Mouse (Mus musculus) v-Abl transformed pro-B cells (cell line): ENCODE measurements around the gene Slc17a3.

ENCODE experiments used
- in situ Hi-C, 2 experiments: fragments of 400-800 bp; cut with MboI; formaldehyde crosslinking; loops; one replicate each; pipeline ENCODE4 v1.15.1; 2025; ENCODE audit not compliant: unreplicated experiment in 2 of 2

The Slc17a3 gene

DNA sequence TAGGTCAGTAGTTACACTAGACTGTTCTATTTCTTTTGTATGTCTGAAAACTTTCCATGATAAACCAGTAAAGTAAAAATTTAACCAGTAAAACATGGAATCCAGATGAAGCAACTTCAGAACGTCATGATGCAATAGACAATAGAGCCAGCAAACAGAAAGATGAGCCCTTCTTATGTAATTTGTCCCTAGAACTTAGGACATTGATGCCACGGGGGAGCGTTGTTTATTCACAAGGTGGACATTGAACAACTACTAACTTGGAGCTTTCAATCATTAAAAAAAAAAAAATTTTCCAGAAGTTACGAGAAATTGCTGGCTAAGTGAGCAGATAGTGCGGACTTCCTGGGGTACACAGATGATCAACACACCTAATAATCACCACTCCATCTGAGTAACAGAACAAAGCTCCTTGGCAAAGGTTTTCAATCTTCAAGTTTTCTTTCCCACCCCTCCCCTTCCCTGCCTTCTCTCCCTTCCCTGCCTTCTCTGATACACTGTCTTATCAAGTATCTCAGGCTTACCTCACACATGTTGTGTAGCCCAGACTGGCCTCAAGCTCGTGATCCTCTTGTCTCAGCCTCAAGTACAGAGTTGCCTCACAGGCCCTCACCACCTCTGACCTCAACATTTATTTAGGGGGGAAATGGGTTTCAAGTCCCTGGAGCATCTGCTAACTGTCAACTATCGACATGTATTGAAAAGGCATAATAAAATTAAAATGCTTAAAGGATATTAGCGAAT lies 29.7 kb downstream of the Slc17a3 start:
- in situ Hi-C loops: no loop called here

DNA sequence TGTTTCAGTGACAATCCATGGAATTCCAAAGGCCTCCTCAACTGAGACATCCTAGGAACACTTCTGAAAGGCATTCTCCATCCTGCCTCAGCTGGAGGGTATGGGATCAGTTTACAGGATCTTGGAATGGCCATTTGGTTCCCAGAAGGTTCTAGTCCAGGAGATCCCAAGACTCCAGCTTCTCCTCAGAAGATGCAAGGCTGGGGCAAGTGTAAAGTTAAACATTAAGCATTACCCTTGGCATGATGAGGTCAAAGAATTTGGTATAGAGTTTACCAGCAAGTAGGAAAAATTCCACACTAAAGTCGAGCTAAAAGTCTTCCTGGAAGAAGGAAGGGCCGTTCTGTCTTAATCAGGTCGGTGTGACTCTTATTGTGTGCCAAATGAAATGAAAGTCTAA lies 30.8 kb downstream of the Slc17a3 start:
- in situ Hi-C loops: no loop called here

DNA sequence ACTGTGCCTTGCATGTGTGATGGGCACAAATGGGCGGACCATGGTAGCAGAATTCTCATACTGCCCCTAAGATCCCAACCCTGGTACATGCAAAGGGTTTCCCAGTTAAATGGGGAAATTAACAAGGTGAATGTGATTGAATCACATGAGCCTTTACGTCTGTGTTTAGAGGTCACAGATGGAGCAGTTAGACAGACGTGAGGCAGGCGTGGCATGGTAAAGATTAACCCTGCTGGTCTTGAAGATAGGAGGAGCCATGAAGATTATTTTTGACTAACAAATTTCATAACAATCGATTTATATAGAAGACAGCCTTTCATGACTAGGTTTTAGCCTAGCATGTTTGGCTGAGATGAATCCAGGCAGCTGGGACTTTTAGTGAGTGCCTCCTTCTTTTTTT lies 33.9 kb downstream of the Slc17a3 start:
- in situ Hi-C loops: no loop called here

DNA sequence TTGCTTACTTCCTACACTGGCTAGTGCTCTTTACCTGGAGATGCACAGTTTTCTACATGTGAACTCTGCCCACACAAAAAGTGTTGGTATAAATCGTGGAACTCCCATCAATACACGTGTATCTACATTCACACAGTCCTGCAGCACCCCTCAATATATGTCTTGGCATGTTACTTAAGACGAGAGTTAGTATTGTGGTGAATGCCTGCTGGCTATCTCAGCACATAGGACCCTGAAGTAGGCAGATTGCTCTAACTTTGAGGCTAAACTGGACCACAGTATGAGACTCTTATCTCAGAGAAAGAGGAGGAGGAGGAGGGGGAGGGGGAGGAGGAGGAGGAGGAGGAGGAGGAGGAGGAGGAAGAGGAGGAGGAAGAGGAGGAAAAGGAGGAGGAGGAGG lies 39.9 kb downstream of the Slc17a3 start:
- in situ Hi-C loops: no loop called here

DNA sequence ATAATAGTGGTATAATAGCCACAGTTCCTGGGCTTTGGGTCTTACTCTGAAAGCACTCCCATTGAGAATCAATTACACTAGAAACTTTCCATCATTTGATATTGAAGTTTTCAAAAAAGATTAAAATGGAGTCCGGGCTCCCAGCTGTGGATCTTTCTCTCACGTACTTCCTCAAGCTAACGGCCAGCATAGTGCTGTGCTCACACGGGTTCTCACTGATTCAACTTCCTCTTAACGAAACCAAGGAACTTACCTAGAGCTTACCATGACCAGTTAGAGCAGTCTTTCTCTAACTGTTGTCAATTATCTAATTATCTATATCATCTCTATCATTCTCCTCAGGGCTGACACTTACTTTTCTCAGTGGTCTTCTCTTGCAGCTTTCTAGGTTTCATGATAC lies 40.4 kb downstream of the Slc17a3 start:
- in situ Hi-C loops: loop anchor here (5.0 to 10.0 kb wide), 3 partner anchors 32 to 55 kb away; partner anchors contain the start of genes Hist1h2aa (in 1 of the 2) and Hist1h2ba (in 1 of the 2)

DNA sequence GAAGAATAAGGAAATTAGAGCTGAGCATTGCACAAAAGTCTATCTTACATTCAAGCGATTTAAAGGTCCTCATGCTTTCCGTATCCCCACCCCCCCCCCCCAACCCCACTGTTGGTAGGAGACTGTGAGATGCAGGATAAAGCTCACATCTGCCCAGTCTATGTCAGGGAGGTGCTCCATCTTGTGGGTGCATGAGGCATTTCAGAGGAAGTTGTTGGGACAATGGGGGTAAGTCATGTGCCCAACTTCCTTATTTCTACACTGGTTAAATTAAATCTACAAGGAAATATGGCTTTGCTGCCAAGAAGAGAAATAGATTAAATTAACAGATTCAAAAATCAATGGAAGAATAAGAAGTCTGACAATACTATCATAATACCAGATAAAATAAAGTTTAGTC lies 46.3 kb downstream of the Slc17a3 start:
- in situ Hi-C loops: loop anchor here in 1 of 2 experiments (10.0 kb wide), 1 partner anchor 49 kb away; the partner anchor contains the start of genes Hist1h2aa and Hist1h2ba

DNA sequence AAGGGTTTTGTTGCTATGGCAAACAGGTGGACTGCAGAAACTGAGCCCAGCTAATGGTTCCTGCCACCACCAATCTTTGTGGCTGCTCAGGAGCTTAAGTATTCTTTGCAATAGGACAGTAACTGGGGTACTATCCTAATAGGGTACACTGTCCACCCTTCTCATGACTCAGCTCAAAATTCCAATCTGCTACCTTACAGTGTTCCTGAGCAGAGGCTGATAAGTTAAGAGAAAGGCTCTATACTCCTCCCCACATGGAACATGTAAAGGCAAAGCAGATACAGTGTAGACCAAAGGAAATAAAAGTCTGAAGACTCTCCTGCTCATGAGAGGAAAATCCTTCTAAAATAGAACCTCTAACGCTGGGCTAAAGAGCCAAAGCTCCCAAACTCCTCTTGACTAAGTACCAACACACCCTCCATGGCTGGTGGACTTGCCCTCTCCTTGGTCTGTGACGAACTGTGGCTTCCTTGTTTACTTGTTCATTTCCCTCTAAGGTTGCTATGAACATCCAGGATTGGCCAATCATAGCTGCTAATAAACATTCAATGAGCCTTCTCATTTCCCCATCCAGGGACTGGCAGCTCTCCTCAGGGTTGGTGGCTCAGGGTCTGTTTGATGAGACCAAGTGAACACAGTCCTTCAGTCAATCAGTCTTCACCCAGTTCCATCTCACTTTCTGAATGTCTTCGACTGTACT lies 47.9 kb downstream of the Slc17a3 start:
- in situ Hi-C loops: loop anchor here in 1 of 2 experiments (10.0 kb wide), 1 partner anchor 48 kb away; the partner anchor contains the start of genes Hist1h2aa and Hist1h2ba

DNA sequence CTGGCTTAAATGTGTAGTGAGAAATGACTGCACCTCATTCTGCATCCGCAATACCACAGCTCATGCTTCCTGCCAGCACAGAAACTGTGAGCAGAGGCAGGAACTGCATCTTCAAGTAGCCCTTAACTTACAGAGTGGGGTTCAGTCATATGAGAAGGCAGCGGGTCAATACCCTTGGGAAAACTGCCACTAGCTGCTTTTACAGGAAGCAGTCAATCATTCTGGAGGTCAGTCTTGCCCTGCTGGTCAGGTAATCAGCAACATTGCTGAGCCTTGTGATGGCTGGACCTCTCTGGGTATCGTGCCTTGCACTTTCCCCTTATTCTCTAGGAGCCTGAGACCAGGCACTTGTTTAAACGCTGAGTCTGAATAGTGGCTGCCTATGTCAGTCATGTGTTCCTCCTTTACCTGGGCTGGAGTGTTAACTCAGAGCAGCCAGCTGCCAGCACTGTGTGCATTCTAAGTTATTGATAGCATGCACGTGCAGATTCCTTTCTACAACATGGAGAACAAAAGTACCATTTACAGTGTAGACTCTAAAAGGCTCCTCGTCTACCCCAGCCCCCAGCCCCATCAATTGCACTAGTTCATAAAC lies 49.9 kb downstream of the Slc17a3 start:
- in situ Hi-C loops: loop anchor here in 1 of 2 experiments (10.0 kb wide), 1 partner anchor 46 kb away; the partner anchor contains the start of genes Hist1h2aa and Hist1h2ba

DNA sequence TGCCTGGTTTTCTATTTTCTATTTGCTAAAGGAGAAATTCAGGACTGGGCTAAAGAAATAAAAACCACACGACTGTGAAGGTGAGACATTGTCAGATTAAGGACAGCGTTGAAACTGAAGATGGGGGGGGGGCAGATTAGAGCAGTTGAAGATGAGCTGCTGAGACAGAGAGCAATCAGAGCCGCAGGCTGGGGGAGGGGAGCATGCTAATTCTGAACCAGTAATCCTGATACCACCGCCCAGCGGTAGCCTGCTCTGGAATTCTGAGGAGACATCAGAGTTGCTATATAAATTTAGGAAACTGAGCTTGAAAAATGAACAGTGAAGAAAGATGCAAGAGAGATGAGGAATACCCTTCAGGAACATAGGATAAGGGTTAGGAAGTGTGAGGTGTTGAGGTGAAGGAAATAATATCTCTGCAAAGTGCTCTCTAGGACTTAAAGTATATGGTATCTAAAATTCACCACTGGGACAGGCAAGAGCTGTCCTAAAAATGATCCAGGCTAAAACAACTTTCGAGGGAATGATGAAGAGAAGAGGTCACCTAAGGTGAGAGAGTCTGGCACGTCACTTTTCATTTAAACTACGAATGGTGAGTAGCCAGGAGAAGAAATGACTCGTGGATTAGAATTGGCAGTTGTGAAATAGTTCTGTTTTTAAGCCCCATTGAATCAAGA lies 53.5 kb downstream of the Slc17a3 start:
- in situ Hi-C loops: no loop called here

DNA sequence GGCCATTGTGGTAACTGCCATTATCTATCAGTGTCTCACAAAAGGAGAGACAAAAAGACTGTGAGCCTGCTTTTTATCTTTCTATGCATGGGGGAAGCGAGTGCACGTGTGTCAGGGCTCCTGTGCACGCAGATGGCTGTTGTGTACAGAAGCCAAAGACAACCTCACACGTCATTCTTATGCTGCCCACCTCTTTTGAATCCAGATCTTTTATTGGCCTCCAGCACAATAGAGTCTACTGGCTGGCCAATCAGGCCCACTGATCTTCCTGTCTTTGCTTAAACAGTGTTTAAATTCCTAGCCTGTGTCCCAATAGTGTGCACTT lies 54.0 kb downstream of the Slc17a3 start:
- in situ Hi-C loops: no loop called here

DNA sequence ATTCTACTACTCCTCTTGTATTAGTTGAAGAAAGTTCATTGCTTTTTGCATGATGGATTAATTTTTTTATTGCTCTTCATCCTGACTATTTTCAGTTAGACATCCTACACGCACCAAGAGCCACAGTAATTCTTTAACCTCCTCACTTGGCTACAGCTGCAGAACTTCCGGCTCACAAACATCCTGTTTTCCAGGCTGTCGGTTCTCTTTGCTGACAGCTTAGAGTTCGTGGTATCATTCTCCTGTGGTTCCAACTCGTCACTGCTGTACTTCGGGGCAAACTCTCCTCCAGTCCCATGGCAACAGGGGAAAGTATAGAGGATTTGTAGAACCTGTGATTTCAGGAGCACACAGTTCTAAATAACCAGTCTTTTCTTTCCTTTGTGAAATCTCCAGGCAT lies 59.0 kb downstream of the Slc17a3 start:
- in situ Hi-C loops: no loop called here

DNA sequence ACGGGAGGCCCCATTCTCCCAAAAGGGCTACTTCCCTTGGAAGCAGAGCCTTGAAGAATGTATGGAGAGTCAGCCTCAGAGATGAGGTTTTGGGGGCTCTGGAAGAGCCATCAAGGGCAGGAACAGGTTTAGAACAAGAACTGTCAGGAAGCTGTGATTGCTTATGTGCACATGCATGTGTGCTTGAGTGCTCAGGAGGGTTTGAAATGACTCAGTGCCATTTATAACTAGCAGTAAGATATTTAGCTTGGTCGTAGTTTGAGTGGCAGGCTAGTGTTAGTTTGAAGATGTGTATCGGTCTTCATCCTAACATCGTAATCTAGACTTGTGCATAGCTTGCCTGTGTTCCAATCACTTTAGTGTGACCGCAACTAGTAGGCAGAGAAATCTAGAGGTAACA lies 67.7 kb downstream of the Slc17a3 start:
- in situ Hi-C loops: loop anchor here in 1 of 2 experiments (25.0 kb wide), 3 partner anchors 320 to 1870 kb away; partner anchors contain the start of genes Hist1h2ag, Hist1h2ah, Hist1h2bj and Hist1h2bk

DNA sequence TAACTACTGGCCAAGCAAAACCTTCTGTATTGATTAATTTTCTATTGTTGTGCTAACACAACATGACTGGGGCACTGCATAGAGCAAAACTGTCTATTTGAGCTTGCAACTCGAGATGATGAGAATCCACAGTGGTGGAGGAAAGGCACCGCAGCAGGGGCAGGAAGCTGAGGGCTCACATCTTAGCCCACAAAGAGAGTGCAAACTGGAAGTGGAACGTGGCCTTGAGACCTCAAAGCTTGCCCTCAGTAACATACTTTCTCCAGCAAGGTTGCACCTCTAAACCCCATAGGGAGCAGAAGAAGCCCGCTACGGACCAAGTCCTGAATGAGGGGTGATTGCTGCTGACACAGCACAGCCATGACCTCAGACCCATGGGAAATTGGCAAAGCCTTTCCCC lies 70.9 kb downstream of the Slc17a3 start:
- in situ Hi-C loops: loop anchor here in 1 of 2 experiments (25.0 kb wide), 3 partner anchors 323 to 1873 kb away; partner anchors contain the start of genes Hist1h2ag, Hist1h2ah, Hist1h2bj and Hist1h2bk
